Mouse (Mus musculus) cortical plate, adult 2 months (tissue): ENCODE data around the gene Cdh7.

ENCODE experiments used
- CTCF ChIP-seq: fragments of 200-500 bp; IDR thresholded peaks from 2 replicates; pipeline ENCODE4 v1.5.1; 2011; ENCODE audit warnings: mild to moderate bottlenecking, control low read depth, low read length; ENCODE audit not compliant: insufficient read depth; ENCODE audit errors: extremely low read depth
- POLR2A ChIP-seq: fragments of 200-500 bp; IDR thresholded peaks from 2 replicates; pipeline ENCODE4 v1.6.1; 2011; ENCODE audit warnings: mild to moderate bottlenecking, low read length, control low read depth; ENCODE audit not compliant: insufficient read depth; ENCODE audit errors: extremely low read depth

- no peak for TF ChIP-seq POLR2A
- TF ChIP-seq CTCF: peak; percentile 50; the same call in 1 of the 2 replicates
Measured at GRCm38 (mm10) chr1:109985468-109985867, 3.2 kb downstream of the Cdh7 start.
